Mouse (Mus musculus) bone marrow macrophage, adult 2 months (primary cell): ENCODE data around the gene Mast2. TPM values are rescaled to one million over a fixed set of nuclear protein-coding genes. Genes with fewer than 3 reads are reported as not detected.

Experiments
- H3K27ac ChIP-seq: 2 replicates; pipeline ENCODE4 v1.5.1; 2012; ENCODE audit warnings: low read depth, low read length; ENCODE audit not compliant: insufficient read depth
- H3K4me1 ChIP-seq: 2 replicates; pipeline ENCODE4 v1.6.1; 2012; ENCODE audit warnings: low read length; ENCODE audit not compliant: control insufficient read depth, insufficient read depth
- H3K4me3 ChIP-seq: 2 replicates; pipeline ENCODE4 v1.5.1; 2012; ENCODE audit warnings: mild to moderate bottlenecking, low read length, moderate library complexity; ENCODE audit not compliant: insufficient read depth
- CTCF ChIP-seq: IDR thresholded peaks from 2 replicates; pipeline ENCODE4 v1.5.1; 2012; ENCODE audit warnings: low read depth, mild to moderate bottlenecking, low read length, moderate library complexity
- POLR2A ChIP-seq: IDR thresholded peaks from 2 replicates; pipeline ENCODE4 v1.6.1; 2012; ENCODE audit warnings: mild to moderate bottlenecking, low read depth, low read length, borderline replicate concordance
- polyA plus RNA-seq: library from polyadenylated mRNA; stranded (reverse); fragments of >200 nt; gene quantifications from 2 replicates; pipeline ENCODE4 v1.2.4, GENCODE M21; 2012; ENCODE audit not compliant: missing spikeins, insufficient read depth, insufficient read length

Gene Mast2
- polyA plus RNA-seq: 17.5 and 21.9 TPM in 2 replicates

DNA sequence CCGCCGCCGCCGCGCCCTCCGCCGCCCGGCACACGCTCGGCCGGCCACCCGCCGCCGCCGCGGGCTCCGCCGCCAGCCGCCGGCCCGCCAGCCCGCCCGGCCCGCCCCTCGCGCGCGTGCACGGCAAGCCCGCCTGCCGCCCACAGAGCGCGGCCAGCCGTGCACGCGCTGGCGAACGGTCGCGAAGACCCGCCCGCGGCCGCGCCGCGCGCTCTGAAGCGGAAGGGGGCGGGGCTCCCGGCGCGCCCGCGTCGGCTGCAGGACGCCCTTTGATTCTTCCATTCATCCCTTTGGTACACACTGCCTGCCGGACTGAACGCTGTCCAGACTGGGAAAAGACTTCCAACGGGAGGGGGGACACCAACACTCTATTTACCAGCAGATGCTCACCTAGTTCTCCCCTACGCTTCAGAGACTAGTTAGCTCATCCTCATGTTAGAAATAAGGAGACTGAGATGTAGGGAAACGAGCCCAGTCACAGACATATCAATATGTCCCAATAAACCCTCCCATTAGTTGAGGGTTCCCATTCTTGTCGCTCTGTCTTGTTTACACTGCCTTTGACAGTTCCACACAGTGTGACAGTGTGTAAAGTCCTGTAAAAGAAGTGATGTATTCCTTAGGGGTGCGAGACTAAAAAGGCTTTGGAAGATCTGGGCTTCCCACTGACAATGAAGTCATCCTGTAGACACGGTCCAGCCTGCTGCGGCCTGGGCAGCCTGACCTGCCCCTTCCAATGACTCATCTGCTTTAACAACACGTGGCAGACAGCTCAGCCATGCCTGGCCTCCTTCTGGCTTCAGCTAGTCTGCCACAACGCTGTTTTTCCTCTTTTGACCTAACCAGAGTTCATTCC lies at the start of gene Mast2:
Gene Mast2, minus strand, starts transcription at position 58 of the 856 bp plus-strand sequence.
- Histone ChIP-seq H3K4me1 (peaks cover 6% of the 10 kb centered on the region), H3K4me3 (peak within 1 kb of the TSS; percentile 81), H3K27ac (peak within 1 kb of the TSS; percentile 69)
- no peak for TF ChIP-seq POLR2A
- TF ChIP-seq CTCF: no peak

DNA sequence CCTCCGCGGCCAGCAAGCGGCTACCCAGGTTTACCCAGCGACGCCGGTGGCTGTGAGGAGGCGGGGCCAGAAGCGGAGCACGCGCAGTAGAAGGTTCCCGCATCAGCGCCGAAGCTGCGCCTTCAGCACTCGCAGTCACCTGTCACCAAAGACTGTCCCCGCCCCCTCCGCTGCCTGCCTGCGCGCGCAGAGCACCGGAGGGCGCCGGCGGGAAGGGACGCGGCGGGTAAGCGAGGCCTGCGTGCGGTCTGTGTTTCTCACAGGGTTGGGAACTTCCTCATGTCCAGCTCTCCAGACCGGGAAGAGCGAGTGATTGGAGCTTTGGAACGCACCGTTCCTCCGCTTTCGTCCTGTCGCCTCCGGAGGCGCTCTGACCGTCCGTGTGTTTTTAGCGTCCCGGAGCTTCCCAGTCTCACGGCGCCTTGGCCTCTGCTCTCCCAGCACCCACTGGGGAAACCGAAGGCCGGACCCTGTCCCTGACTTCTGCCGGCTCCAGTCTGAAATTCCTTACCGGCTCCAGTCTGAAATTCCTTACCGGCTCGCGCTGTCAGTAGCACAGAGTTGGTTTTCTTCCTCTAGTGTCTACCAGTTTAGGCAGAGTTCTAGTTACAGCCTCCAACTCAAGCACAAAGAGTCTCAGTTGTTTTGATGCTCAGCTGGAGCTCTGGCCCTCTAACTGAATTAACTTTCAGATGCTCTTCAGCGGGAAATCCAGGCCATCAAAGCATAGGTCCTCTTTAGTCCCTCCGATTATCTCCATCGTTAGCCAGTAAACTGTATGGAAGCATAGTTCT lies 43.6 kb upstream of the Mast2 start, which contains the start of gene Ipp:
Gene Ipp, plus strand, starts transcription at position 125 of the 794 bp plus-strand sequence.
- peaks cover 8% of the 10 kb centered on the region for H3K4me1 ChIP-seq
- peak; percentile 45; the same call in 1 of the 2 replicates for TF ChIP-seq POLR2A
- no peak for TF ChIP-seq CTCF
- H3K4me3 ChIP-seq: peak within 1 kb of the TSS; percentile 63
- peak within 1 kb of the TSS; percentile 70 for H3K27ac ChIP-seq

DNA sequence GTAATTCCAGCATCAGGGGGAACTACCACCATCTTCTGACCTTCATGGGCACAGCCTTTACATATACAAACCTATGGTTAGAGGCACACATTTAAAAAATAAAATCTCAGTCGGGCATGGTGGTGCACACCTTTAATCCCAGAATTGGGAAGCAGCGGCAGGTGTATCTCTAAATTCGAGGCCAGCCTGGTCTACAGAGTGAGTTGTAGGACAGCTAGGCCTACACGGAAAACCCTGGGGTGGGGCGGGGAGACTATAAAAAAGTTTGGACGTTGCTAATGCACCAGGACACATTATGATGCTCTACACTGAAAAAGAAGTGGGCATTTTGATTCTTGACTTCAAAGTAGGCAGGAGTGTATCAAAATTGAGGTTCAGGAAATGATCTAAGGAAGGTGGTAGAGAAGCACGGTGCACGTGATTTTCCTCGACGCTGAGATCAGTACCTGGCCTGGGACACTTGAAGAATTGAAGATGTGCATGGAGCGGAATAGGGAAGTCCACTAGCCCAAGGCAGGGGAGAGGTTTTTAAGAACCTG lies 43.0 kb upstream of the Mast2 start:
- Histone ChIP-seq H3K4me3 (peak overlapping the region; percentile 63), H3K4me1 (peaks cover 8% of the 10 kb centered on the region), H3K27ac (peak overlapping the region; percentile 49)
- 0 out of 2 replicates have a peak, but pooled peaks have one; percentile 54 for TF ChIP-seq POLR2A
- TF ChIP-seq CTCF: no peak

DNA sequence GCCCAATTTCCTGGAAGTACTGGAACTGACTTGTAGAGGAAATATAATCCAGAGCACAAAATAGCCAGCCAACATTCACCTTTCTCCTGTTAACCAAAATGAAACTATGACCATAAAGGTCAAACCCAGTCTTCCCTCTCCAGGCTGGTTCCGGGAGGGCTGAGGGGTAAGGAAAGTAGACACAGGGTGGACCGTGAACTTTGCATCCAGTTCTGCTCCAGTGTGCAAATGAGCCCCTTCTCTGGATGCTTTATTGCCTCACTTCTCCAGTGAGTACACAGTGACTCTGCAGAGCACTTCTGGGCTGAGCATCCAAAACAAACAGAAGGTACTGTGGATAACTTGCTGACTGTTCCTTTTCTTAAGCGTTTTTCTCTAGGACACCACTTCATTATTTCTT lies 36.0 kb upstream of the Mast2 start:
- H3K27ac ChIP-seq: no peak overlapping the region
- H3K4me1 ChIP-seq: peaks cover 3% of the 10 kb centered on the region; the same call in 1 of the 2 replicates
- H3K4me3 ChIP-seq: no peak overlapping the region
- TF ChIP-seq CTCF (no peak), POLR2A (no peak)

DNA sequence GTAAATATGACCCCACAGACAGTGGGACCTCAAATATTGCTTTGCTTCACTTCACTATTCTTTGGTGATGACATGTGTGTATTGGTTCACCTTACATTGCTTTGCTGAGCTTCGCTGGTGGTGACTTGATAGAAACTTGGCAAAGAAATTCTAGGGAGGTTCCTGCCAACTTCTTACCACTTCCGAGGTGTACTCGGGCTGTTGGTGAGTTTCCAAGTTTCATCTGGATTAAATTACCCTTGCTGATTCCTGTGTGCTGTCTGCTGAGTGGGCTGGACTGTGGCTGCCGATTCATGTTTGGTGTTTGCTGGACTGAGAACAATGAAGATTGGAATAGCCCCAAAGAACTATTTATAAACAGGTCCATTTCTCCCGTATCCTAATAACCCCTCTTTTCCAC lies 29.7 kb upstream of the Mast2 start:
- no peak overlapping the region for H3K4me3 ChIP-seq
- peaks cover 5% of the 10 kb centered on the region; the same call in 1 of the 2 replicates for H3K4me1 ChIP-seq
- TF ChIP-seq CTCF (no peak), POLR2A (no peak)
- H3K27ac ChIP-seq: no peak overlapping the region

DNA sequence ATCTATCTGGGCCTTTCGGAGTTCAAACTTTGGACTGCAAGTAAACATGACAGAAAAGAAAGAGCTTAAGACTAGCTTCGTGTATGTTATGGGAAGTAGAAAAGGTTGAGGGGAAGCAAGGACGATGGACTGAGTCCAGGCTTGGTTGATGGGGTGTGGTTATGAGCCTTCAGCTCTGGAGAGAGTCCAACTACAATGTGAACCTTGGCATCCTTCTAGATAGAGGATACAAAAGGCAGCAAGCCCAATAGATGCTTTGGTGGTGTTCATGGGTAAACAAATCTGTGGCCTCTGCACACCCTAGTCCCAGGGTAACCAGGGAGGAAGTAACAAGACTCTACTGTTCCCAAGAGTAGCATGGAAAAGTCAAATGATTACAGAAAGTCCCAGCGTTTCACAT lies 28.5 kb upstream of the Mast2 start:
- H3K4me3 ChIP-seq: no peak overlapping the region
- H3K4me1 ChIP-seq: peaks cover 5% of the 10 kb centered on the region; the same call in 1 of the 2 replicates
- no peak overlapping the region for H3K27ac ChIP-seq
- TF ChIP-seq CTCF (no peak), POLR2A (no peak)

DNA sequence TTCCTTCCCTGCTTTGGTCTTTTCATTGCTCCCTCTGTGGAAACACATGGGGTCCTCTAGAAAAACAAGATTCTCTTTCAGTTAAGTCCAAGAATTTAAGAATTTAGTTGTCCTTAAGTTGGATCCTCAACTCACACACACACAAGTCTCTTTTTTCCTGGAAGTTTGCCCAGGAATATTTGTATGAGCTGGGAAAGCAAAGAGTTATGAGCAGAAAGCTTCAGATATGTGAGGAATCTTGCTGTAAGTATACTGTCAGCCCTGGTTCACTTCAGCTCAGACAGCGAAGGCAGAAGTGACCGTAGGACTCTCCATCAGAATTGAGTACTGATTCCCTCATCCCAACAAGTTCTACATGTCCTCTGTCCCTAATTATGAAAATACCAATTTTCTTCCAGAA lies 27.9 kb upstream of the Mast2 start:
- Histone ChIP-seq H3K4me3 (no peak overlapping the region), H3K27ac (no peak overlapping the region), H3K4me1 (peaks cover 5% of the 10 kb centered on the region; the same call in 1 of the 2 replicates)
- TF ChIP-seq POLR2A (no peak), CTCF (no peak)

DNA sequence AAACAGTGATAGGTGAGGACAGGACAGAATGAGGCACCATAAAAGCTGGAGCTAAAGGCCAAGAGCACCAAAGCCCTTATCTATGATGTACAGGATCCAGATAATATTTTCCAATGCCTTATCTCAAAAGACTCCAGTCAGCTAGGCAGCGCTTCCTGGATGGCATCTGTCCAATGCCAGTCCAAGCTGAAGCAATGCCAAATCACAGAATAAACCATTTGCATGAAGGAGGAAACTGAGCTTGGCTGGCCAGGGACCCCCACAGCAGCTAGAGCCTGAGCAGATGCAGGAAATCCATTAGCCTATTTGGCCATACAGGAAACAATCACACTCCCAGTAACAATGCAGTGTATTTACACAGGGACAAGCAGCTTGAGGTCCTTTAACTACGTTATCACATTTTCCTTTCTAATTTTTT lies 27.1 kb upstream of the Mast2 start:
- peaks cover 5% of the 10 kb centered on the region; the same call in 1 of the 2 replicates for H3K4me1 ChIP-seq
- TF ChIP-seq POLR2A (no peak), CTCF (no peak)
- no peak overlapping the region for H3K4me3 ChIP-seq
- H3K27ac ChIP-seq: no peak overlapping the region

DNA sequence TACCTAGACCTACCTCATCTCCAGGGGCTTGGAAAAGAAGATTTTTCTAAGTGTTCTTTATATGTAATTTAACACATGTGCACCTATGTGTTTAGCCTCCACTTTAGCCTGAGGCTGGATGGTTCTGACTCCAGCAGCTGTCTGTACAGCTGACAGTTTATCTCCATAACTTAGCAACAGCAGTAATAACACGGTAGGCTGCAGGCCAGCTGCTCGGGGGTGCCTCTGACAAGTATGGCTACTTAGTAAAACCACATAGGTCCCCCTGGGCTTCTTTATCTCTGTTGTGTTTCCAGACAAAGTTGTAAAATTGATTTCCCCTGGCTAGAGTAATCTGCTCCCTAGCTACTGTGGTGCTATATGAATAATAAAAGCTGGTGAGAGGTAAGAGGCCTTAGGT lies 19.5 kb upstream of the Mast2 start:
- TF ChIP-seq POLR2A: no peak
- no peak for TF ChIP-seq CTCF

More for the DNA sequence above, 19.5 kb upstream of the Mast2 start:
- Histone ChIP-seq H3K27ac (no peak overlapping the region), H3K4me1 (peaks cover 11% of the 10 kb centered on the region), H3K4me3 (no peak overlapping the region)
